ENCODE assay signal across 25 mouse cellular contexts in genomic region chr3:67367481-67367880, GRCm38 (mm10). TPM values are rescaled to one million over a fixed set of nuclear protein-coding genes. Genes with fewer than 3 reads are reported as not detected.
DNase-seq lines count a peak whose midpoint lies in the region; ATAC-seq and TF ChIP-seq lines count a peak whose summit lies in the region.
"Had no signal": no experiment of that assay in that cellular context is flagged by ENCODE, and none has a peak within 500 bp of the region (broad histone marks: within the 10 kb centered on the region; RNA-seq: fewer than 3 reads in every experiment).

No protein-coding gene starts in this region.

- H3K27ac ChIP-seq in liver, adult 2 months (replicated peaks; ENCODE audit: insufficient read depth, low read depth, low read length): no peak overlapping the region
- H3K27ac ChIP-seq in liver, embryonic 12.5 days: no peak overlapping the region
- H3K27ac ChIP-seq: embryonic facial prominence, embryonic 15.5 days; forebrain, embryonic 10.5 days; hindbrain, embryonic 14.5 days; intestine, embryonic 15.5 days; layer of hippocampus, adult 2 months; limb, embryonic 13.5 days; midbrain, embryonic 15.5 days; stomach, embryonic 15.5 days had no signal

- H3K79me2 ChIP-seq in liver, adult 2 months (ENCODE audit: control insufficient read depth, insufficient read depth, low read length): no peaks in the 10 kb centered on the region

- no peaks in the 10 kb centered on the region for H3K36me3 ChIP-seq in liver, adult 2 months (ENCODE audit: control insufficient read depth, insufficient read depth, low read length)
- no peaks in the 10 kb centered on the region for H3K36me3 ChIP-seq in liver, embryonic 12.5 days
- H3K36me3 ChIP-seq: embryonic facial prominence, embryonic 15.5 days; forebrain, embryonic 10.5 days; G1E; intestine, embryonic 15.5 days; limb, embryonic 13.5 days; midbrain, embryonic 15.5 days; stomach, embryonic 15.5 days had no signal

- no peak overlapping the region for H3K9ac ChIP-seq in liver, adult 2 months (ENCODE audit: low read depth, low read length)
- no peak overlapping the region for H3K9ac ChIP-seq in liver, embryonic 12.5 days
- H3K9ac ChIP-seq: embryonic facial prominence, embryonic 15.5 days; hindbrain, embryonic 14.5 days; intestine, embryonic 15.5 days; limb, embryonic 13.5 days; midbrain, embryonic 15.5 days; stomach, embryonic 15.5 days had no signal

- DNase-seq in liver, adult 2 months (ENCODE audit: extremely low read depth, low read depth, low spot score): peak; percentile 14
- DNase-seq in adrenal gland, postnatal 14 days: peak; percentile 84
- peak; percentile 55 for DNase-seq in gastrocnemius, postnatal 25 days
- peak; percentile 83 for DNase-seq in skeletal muscle tissue, adult 2 months (ENCODE audit: low read depth, low spot score)
- no peak for DNase-seq in urinary bladder, postnatal 36 days (ENCODE audit: low spot score in 2 of 2)
- no peak for DNase-seq in layer of hippocampus, adult 8-10 months (ENCODE audit: low spot score in 2 of 2)
- DNase-seq: embryo, embryonic 11 days; lung, postnatal 10 days; right cerebral cortex, adult 18-20 months had no signal

- no peaks in the 10 kb centered on the region for H3K4me1 ChIP-seq in liver, adult 2 months (ENCODE audit: control insufficient read depth, insufficient read depth, low read length)
- no peaks in the 10 kb centered on the region for H3K4me1 ChIP-seq in liver, embryonic 12.5 days
- H3K4me1 ChIP-seq: embryonic facial prominence, embryonic 15.5 days; forebrain, embryonic 10.5 days; intestine, embryonic 15.5 days; limb, embryonic 13.5 days; stomach, embryonic 15.5 days had no signal

- no peaks in the 10 kb centered on the region for H3K27me3 ChIP-seq in liver, adult 2 months (ENCODE audit: control insufficient read depth, insufficient read depth, low read length)
- H3K27me3 ChIP-seq in liver, embryonic 12.5 days (replicated peaks): peaks cover 9% of the 10 kb centered on the region
- H3K27me3 ChIP-seq: intestine, embryonic 15.5 days; stomach, embryonic 15.5 days had no signal

- no peak for ATAC-seq in liver, embryonic 12.5 days
- ATAC-seq: CD4-positive, CD25-positive, alpha-beta regulatory T cell, adult 4 months; intestine, embryonic 15.5 days; midbrain, embryonic 15.5 days had no signal

- H3K4me3 ChIP-seq in liver, adult 2 months (ENCODE audit: insufficient read depth, low read depth, low read length): no peak overlapping the region
- H3K4me3 ChIP-seq in liver, embryonic 12.5 days: no peak overlapping the region
- H3K4me3 ChIP-seq: embryonic facial prominence, embryonic 15.5 days; forebrain, embryonic 10.5 days; intestine, embryonic 15.5 days; layer of hippocampus, adult 2 months; limb, embryonic 13.5 days; midbrain, embryonic 15.5 days; stomach, embryonic 15.5 days had no signal

- no peak for TF ChIP-seq CTCF in liver, adult 2 months (IDR thresholded peaks at IDR 0.05; ENCODE audit: low read depth, low read length)

- H3K4me2 ChIP-seq in liver, embryonic 12.5 days: no peak overlapping the region
- H3K4me2 ChIP-seq: embryonic facial prominence, embryonic 15.5 days; hindbrain, embryonic 14.5 days; intestine, embryonic 15.5 days; limb, embryonic 13.5 days; midbrain, embryonic 15.5 days; stomach, embryonic 15.5 days had no signal

- no peaks in the 10 kb centered on the region for H3K9me3 ChIP-seq in liver, embryonic 12.5 days (replicated peaks)
- H3K9me3 ChIP-seq: embryonic facial prominence, embryonic 15.5 days; forebrain, embryonic 10.5 days; G1E; intestine, embryonic 15.5 days; limb, embryonic 13.5 days; midbrain, embryonic 15.5 days; stomach, embryonic 15.5 days had no signal

- TF ChIP-seq POLR2A in liver, adult 2 months (IDR thresholded peaks at IDR 0.05; ENCODE audit: extremely low read depth, insufficient read depth, low read length): no peak

- 64% methylated on average over 6 of the region's 6 CpGs for WGBS in liver, adult 2 months
- 69% methylated on average over 6 of the region's 6 CpGs for WGBS in liver, embryonic 12.5 days (ENCODE audit: insufficient replicate concordance)

RNA-seq across cellular contexts. Expression of gene Mlf1, which starts 6.4 kb away (rescaled TPM):
- 0.20 and 0.55 TPM in 2 replicates for total RNA-seq in liver, adult 2 months (2014; rRNA removed)
- not detected in 2 replicates for polyA plus RNA-seq in liver, adult 2 months (2012; rRNA removed)
- polyA plus RNA-seq in liver, embryonic 12.5 days (2016; fragmentation: Nextera tagmentation; extraction: Ambion mirVana): 2.5 and 2.6 TPM in 2 replicates
- total RNA-seq in adrenal gland, postnatal 14 days (2021): 6.5 and 7.6 TPM in 2 replicates
- total RNA-seq in gastrocnemius, postnatal 25 days (2021): 100 to 1,000 TPM; 423 to 567 TPM
- 1 to 10 TPM in 1 of 4 experiments, under 1 TPM in 3; 0.58 to 1.1 (median 0.88) TPM for total RNA-seq in layer of hippocampus, adult 8-10 months (2022)
- total RNA-seq: G1E had no signal
- polyA plus RNA-seq: G1E had no signal

RNA-seq across cellular contexts. Expression of gene Gm17402, which starts 7.5 kb away (rescaled TPM):
- total RNA-seq in liver, adult 2 months (2014; rRNA removed): not detected in 2 replicates
- not detected in 2 replicates for polyA plus RNA-seq in liver, adult 2 months (2012; rRNA removed)
- not detected in 2 replicates for polyA plus RNA-seq in liver, embryonic 12.5 days (2016; fragmentation: Nextera tagmentation; extraction: Ambion mirVana)
- not detected in 2 replicates for total RNA-seq in adrenal gland, postnatal 14 days (2021)
- not detected for total RNA-seq in gastrocnemius, postnatal 25 days (2021)
- total RNA-seq in layer of hippocampus, adult 8-10 months (2022): not detected
- total RNA-seq: G1E; layer of hippocampus, adult 2 months; megakaryocyte, adult 5-6 weeks had no signal
- polyA plus RNA-seq: CD4-positive, CD25-positive, alpha-beta regulatory T cell, adult 4 months; embryonic facial prominence, embryonic 15.5 days; forebrain, embryonic 10.5 days; G1E; heart, embryonic 14.5 days; hindbrain, embryonic 14.5 days; intestine, embryonic 15.5 days; kidney, embryonic 16.5 days; limb, embryonic 13.5 days; liver, embryonic 16.5 days; midbrain, embryonic 15.5 days; stomach, embryonic 15.5 days; thymus, postnatal 0 days had no signal

Comparison
In these comparisons a context has a peak if more than half of its experiments do, and no peak if none do; other contexts are left out.
1. DNase-seq: peak in liver, adult 2 months (single experiment), adrenal gland, postnatal 14 days (single experiment), gastrocnemius, postnatal 25 days (single experiment) and skeletal muscle tissue, adult 2 months (single experiment); none in urinary bladder, postnatal 36 days (0 of 2) and layer of hippocampus, adult 8-10 months (0 of 2).
2. RNA of gene Mlf1, which starts 6.4 kb away (total RNA-seq): 423 to 567 TPM in gastrocnemius, postnatal 25 days; 6.5 to 7.6 TPM in adrenal gland, postnatal 14 days, 0.58 to 1.1 TPM in layer of hippocampus, adult 8-10 months and 0.20 to 0.55 TPM in liver, adult 2 months; every median in the first group is over 10 times any median in the second.